Mouse (Mus musculus) ES-Bruce4 (cell line): ENCODE data around the gene Parg.
A peak's percentile ranks its signal among the peaks of the same experiment; 100 is the strongest.

Experiments
- CTCF ChIP-seq: IDR thresholded peaks from one replicate; pipeline ENCODE4 v1.8.1; 2011; ENCODE audit warnings: low read depth, low read length
- EP300 ChIP-seq: IDR thresholded peaks from 2 replicates; pipeline ENCODE4 v1.6.1; 2011; ENCODE audit warnings: low read depth, low read length; ENCODE audit not compliant: insufficient read depth
- POLR2A ChIP-seq: IDR thresholded peaks from one replicate; pipeline ENCODE4 v1.8.1; 2011; ENCODE audit warnings: low read length; ENCODE audit not compliant: insufficient read depth

DNA sequence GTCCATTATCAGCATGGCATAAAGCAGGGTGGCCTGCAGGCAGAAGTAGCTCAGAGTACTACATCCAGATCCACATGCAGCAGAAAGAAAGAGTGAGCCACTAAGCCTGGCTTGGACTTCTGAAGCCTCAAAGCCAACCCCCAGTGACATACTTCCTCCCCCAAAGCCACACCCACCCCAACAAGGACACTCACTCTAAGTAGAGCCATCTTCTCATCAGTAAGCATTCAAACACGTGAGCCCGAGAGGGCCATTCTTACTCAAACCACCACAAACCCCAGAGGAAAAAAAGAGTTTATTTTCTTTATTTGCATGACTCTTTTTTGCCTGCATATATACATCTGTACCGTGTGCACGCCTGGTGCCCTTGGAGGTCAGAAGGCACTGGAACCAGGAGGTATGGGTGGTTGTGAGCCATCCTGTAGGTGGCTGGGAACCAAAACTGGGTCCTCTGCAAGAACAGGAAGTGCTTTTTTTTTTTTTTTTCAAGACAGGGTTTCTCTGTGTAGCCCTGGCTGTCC lies 42.5 kb upstream of the Parg start:
- TF ChIP-seq CTCF (no peak), EP300 (no peak), POLR2A (peak; percentile 69)
